Mouse (Mus musculus): ENCODE data around the gene Mthfd1l. TPM values are rescaled to one million over a fixed set of nuclear protein-coding genes. Genes with fewer than 3 reads are reported as not detected.

Gene Mthfd1l
- total and polyA plus RNA-seq, 3 experiments: 0.27 to 0.99 (median 0.77) TPM

- Histone ChIP-seq H3K9ac (ENCODE audit: low read depth, low read length) (no peak overlapping the region), H3K4me1 (ENCODE audit: control insufficient read depth, insufficient read depth, low read length) (no peaks in the 10 kb centered on the region), H3K27ac (no peak overlapping the region), H3K4me3 (no peak overlapping the region), H3K79me2 (replicated peaks; ENCODE audit: control insufficient read depth, insufficient read depth, low read length) (no peaks in the 10 kb centered on the region), H3K27me3 (ENCODE audit: control insufficient read depth, insufficient read depth, low read length) (no peaks in the 10 kb centered on the region), H3K36me3 (ENCODE audit: control insufficient read depth, insufficient read depth, low read length) (no peaks in the 10 kb centered on the region)
- intact Hi-C loops (cut with DNase I): no loop called here
- 87% methylated on average over 11 of the region's 11 CpGs for WGBS
- DNase-seq: no peak
- TF ChIP-seq POLR2A (IDR thresholded peaks at IDR 0.05; ENCODE audit: insufficient read depth, low read depth, low read length): no peak
- no peak for TF ChIP-seq CTCF (IDR thresholded peaks at IDR 0.05)
- no peak for TF ChIP-seq EP300 (IDR thresholded peaks at IDR 0.05; ENCODE audit: insufficient read depth, low read depth, low read length)
These were observed 88.4 kb downstream of the Mthfd1l start for GRCm38 (mm10) chr10:4061071-4061987.

- no peak for DNase-seq
- WGBS: 80% methylated on average over 4 of the region's 4 CpGs
- Histone ChIP-seq H3K4me1 (ENCODE audit: control insufficient read depth, insufficient read depth, low read length) (no peaks in the 10 kb centered on the region), H3K9ac (ENCODE audit: low read depth, low read length) (no peak overlapping the region), H3K36me3 (ENCODE audit: control insufficient read depth, insufficient read depth, low read length) (no peaks in the 10 kb centered on the region), H3K79me2 (replicated peaks; ENCODE audit: control insufficient read depth, insufficient read depth, low read length) (no peaks in the 10 kb centered on the region), H3K4me3 (no peak overlapping the region), H3K27ac (no peak overlapping the region), H3K27me3 (ENCODE audit: control insufficient read depth, insufficient read depth, low read length) (no peaks in the 10 kb centered on the region)
- intact Hi-C loops (cut with DNase I): no loop called here
- TF ChIP-seq POLR2A (IDR thresholded peaks at IDR 0.05; ENCODE audit: insufficient read depth, low read depth, low read length) (no peak), CTCF (IDR thresholded peaks at IDR 0.05) (no peak), EP300 (IDR thresholded peaks at IDR 0.05; ENCODE audit: insufficient read depth, low read depth, low read length) (no peak)
These were observed 90.6 kb downstream of the Mthfd1l start for GRCm38 (mm10) chr10:4063537-4063936.

GRCm38 (mm10) chr10:4065295-4066084 lies 92.6 kb downstream of the Mthfd1l start:
- Histone ChIP-seq H3K4me3 (no peak overlapping the region), H3K4me1 (ENCODE audit: control insufficient read depth, insufficient read depth, low read length) (no peaks in the 10 kb centered on the region), H3K79me2 (replicated peaks; ENCODE audit: control insufficient read depth, insufficient read depth, low read length) (no peaks in the 10 kb centered on the region), H3K27ac (no peak overlapping the region), H3K9ac (ENCODE audit: low read depth, low read length) (no peak overlapping the region), H3K36me3 (ENCODE audit: control insufficient read depth, insufficient read depth, low read length) (no peaks in the 10 kb centered on the region), H3K27me3 (ENCODE audit: control insufficient read depth, insufficient read depth, low read length) (no peaks in the 10 kb centered on the region)
- intact Hi-C loops (cut with DNase I): no loop called here
- 73% methylated on average over 15 of the region's 15 CpGs for WGBS
- no peak for DNase-seq
- TF ChIP-seq EP300 (IDR thresholded peaks at IDR 0.05; ENCODE audit: insufficient read depth, low read depth, low read length): no peak
- no peak for TF ChIP-seq POLR2A (IDR thresholded peaks at IDR 0.05; ENCODE audit: insufficient read depth, low read depth, low read length)
- TF ChIP-seq CTCF (IDR thresholded peaks at IDR 0.05): no peak

- TF ChIP-seq CTCF (IDR thresholded peaks at IDR 0.05) (no peak), EP300 (IDR thresholded peaks at IDR 0.05; ENCODE audit: insufficient read depth, low read depth, low read length) (no peak), POLR2A (IDR thresholded peaks at IDR 0.05; ENCODE audit: insufficient read depth, low read depth, low read length) (no peak)
- intact Hi-C loops (cut with DNase I): no loop called here
- 87% methylated on average over 7 of the region's 7 CpGs for WGBS
These were observed 96.4 kb downstream of the Mthfd1l start for GRCm38 (mm10) chr10:4069258-4069826.

GRCm38 (mm10) chr10:4070061-4070460 lies 97.1 kb downstream of the Mthfd1l start:
- 96% methylated on average over 7 of the region's 7 CpGs for WGBS
- intact Hi-C loops (cut with DNase I): no loop called here

More at GRCm38 (mm10) chr10:4069258-4069826, 96.4 kb downstream of the Mthfd1l start:
- H3K4me1 ChIP-seq (ENCODE audit: control insufficient read depth, insufficient read depth, low read length): peaks cover 3% of the 10 kb centered on the region
- no peaks in the 10 kb centered on the region for H3K27me3 ChIP-seq (ENCODE audit: control insufficient read depth, insufficient read depth, low read length)
- no peak overlapping the region for H3K4me3 ChIP-seq
- H3K27ac ChIP-seq: no peak overlapping the region
- H3K36me3 ChIP-seq (ENCODE audit: control insufficient read depth, insufficient read depth, low read length): no peaks in the 10 kb centered on the region
- no peaks in the 10 kb centered on the region for H3K79me2 ChIP-seq (replicated peaks; ENCODE audit: control insufficient read depth, insufficient read depth, low read length)
- no peak for DNase-seq
- H3K9ac ChIP-seq (ENCODE audit: low read depth, low read length): no peak overlapping the region

More at GRCm38 (mm10) chr10:4070061-4070460, 97.1 kb downstream of the Mthfd1l start:
- H3K4me1 ChIP-seq (ENCODE audit: control insufficient read depth, insufficient read depth, low read length): peaks cover 3% of the 10 kb centered on the region
- H3K27me3 ChIP-seq (ENCODE audit: control insufficient read depth, insufficient read depth, low read length): no peaks in the 10 kb centered on the region
- no peak overlapping the region for H3K27ac ChIP-seq
- TF ChIP-seq POLR2A (IDR thresholded peaks at IDR 0.05; ENCODE audit: insufficient read depth, low read depth, low read length): no peak
- TF ChIP-seq EP300 (IDR thresholded peaks at IDR 0.05; ENCODE audit: insufficient read depth, low read depth, low read length): no peak
- TF ChIP-seq CTCF (IDR thresholded peaks at IDR 0.05): no peak
- H3K9ac ChIP-seq (ENCODE audit: low read depth, low read length): no peak overlapping the region
- no peaks in the 10 kb centered on the region for H3K79me2 ChIP-seq (replicated peaks; ENCODE audit: control insufficient read depth, insufficient read depth, low read length)
- H3K4me3 ChIP-seq: no peak overlapping the region
- no peaks in the 10 kb centered on the region for H3K36me3 ChIP-seq (ENCODE audit: control insufficient read depth, insufficient read depth, low read length)
- DNase-seq: no peak

All from heart, adult 2 months (tissue).